Mouse (Mus musculus) adrenal gland, postnatal 10 days (tissue): ENCODE measurements at regions not wholly inside any gene's neighbourhood (a gene's known extent, or its start where the extent isn't known, plus 50 kb on each side); places are given as distances from the start of the nearest gene placed in this dataset.

ENCODE experiments used
- DNase-seq: peaks from one replicate; pipeline ENCODE4 v3.0.0; 2021; ENCODE audit warnings: mixed read lengths

- DNase-seq = no peak
Measured at GRCm38 (mm10) chr12:97918416-97918815, 340.8 kb downstream of the Galc start.

GRCm38 (mm10) chr12:97915026-97915425 lies 344.2 kb downstream of the Galc start:
- no peak for DNase-seq

DNA sequence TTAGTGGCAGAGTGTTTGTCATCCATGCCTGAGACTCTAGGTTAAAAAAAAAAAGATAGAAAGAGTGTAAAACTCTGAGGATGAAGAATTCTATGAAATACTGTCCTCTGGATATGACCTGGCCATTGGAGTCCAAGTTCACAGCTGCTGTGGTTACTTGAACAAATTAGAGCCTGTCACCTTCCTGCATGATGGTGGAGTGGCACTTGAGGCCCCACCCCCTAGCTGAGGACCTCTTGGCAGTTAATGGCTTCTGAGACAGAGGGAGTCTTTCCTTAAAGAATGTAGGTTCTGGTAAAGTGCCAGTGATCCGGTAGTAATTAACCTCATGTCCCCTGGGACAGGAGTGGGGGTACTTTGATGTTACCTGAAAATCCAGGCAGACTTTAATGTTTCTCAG lies 346.5 kb downstream of the Galc start:
- no peak for DNase-seq

DNA sequence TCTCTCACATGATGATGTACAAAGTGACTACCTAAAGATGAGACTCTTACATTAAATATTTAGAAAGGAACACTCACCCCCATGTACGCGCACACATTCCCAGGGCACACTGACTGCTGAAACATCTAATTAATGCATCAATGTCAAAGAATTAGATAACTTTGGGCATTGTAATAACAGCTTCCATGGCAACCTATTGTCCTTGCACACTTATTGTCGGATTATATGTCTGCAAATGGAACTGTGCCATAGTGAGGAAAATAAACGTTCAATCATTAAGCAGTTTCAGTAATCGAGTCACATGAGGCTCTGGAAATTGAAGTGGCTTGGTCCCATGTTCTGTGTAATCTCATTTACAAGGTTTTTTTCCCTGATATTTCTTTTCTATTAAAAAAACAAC lies 360.0 kb downstream of the Galc start:
- no peak for DNase-seq

DNA sequence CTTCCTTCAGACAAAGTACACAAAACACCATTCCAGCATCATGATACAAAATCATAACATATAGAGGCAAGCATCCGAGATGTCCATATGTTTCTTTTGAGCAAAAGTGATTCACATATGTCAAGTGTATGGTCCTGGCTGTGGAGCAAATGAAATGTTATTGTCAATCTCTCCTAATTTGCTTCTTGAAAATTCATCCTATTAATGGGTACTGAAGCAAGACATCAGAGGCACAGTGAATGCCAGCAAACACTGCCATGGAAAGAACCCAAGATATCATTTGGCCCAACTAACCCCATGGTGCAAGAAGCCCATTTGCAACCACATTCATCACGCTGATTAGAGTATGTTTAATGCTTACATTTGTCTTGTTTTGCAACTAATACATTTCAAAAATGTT lies 361.1 kb downstream of the Galc start:
- DNase-seq = no peak

DNA sequence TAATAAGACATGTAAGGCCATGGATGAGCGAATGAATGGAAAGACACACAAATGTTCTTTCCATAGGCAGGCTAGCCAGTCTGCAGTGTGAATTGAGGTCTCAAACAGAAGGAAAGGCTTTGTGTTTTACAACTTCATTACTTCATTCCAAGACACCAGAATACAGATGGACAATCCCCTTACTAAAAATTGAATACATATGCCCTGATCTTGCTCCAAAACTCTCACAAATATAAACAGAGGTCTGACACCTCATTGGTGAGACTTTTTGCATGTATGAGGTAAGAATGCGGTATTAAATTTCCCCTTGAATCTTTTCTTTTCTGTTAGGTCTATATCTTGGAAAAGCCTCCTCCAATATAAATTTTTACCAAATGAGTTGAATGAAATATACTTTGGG lies 363.3 kb downstream of the Galc start:
- DNase-seq = no peak

GRCm38 (mm10) chr12:97888801-97889455 lies 370.3 kb downstream of the Galc start:
- no peak for DNase-seq

DNA sequence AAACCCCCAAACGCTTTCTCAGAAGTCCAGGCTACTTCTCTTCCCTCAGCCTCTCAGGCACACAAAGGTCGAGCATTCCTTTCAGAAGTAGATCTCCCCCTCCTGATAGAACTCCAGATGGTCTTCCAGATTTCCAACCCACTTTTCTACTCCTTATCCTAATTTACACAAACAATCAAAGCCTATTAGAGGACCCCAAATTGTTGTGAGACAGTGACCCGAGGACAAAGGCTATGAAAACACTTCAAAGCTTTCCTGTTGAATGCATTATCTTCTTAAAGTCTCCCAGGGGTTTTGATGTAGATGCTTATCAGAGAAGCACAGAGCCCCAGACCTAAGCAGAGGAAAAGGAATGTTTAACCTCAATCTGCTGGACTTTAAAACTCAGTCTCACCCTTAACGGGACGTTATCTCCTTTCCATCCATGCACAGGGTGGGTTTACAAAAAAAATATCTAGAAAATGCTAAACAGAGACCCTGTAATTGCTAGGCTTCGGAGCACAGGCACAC lies 370.9 kb downstream of the Galc start:
- no peak for DNase-seq

GRCm38 (mm10) chr12:97882439-97882838 lies 376.8 kb downstream of the Galc start:
- DNase-seq = no peak

DNA sequence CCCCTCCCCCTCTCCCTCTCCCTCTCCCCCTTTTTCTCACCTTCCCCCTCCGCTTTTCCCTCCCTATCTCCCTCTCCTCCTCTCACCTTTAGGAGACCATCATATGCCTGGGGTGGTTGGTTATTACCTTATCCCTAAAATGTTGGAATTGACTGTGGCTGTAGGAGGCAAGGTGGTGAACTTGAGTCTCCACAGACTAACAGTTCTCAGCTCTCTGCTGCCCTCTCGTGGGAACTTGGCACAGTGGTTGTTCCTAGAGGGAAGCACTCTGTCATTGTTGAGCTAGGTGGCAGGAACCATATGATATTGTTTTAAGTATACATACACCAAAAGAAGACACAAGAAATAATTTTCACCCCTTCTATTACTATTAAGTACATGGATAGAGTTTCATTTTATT lies 386.9 kb downstream of the Galc start:
- peak; percentile 83 for DNase-seq

- no peak for DNase-seq
Measured at GRCm38 (mm10) chr12:97862921-97863320, 396.3 kb downstream of the Galc start.

- no peak for DNase-seq
Measured at GRCm38 (mm10) chr12:97836202-97836908, 422.9 kb downstream of the Galc start.

DNA sequence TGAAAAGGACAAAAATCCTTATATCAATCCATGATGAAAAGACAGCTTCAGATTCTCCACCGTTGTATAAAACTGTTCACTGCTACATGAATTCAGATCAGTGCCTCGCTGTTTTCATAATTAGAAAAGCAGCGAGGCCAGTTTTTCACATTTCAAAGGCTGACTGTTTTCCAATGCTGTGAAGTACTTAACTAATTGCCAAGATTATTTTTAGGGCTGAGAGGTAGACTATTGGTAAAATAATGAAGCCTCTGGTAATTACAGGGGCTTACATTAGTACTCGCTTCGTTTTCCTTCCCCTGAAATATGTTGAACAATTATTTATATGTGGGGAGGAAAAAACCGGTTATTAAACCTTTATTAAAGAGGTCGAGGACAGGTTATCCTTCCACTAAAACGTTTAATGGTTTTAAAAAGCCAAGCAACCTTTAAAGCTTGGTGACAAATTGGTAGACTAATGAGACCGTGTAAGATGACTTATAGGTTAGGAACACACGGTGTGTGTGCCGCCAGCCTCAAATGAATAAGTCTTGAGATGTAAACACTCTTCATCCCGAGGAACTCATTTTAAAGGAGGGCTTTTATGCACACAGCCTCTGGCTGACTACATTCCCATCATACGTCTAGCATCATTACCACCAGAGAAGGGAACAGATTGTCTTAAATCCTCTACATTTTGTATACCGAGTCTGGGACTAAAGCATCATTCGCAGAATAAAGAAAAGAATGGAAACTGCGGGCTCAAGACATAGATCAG lies 465.7 kb downstream of the Galc start:
- DNase-seq = no peak

DNA sequence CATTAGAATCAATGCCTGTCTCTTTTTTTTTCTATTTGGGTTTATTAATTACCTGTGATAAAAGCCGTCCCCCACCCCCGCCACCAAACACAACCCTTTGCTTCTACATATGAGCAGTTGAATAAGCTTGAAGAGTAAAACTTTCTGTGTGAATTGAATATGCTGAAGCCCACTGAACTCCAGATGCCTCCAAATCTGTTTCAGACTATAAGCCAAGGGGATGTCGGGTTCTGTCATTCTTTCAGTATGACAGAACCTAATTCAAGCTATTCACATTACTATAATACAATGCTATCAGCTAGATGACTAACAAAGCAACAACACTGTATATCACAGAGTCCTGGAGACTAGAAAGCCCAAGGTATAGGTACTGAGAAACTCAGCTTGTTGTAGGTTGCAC lies 475.8 kb downstream of the Galc start:
- no peak for DNase-seq

GRCm38 (mm10) chr12:97759116-97759515 lies 500.1 kb downstream of the Galc start:
- DNase-seq = no peak

DNA sequence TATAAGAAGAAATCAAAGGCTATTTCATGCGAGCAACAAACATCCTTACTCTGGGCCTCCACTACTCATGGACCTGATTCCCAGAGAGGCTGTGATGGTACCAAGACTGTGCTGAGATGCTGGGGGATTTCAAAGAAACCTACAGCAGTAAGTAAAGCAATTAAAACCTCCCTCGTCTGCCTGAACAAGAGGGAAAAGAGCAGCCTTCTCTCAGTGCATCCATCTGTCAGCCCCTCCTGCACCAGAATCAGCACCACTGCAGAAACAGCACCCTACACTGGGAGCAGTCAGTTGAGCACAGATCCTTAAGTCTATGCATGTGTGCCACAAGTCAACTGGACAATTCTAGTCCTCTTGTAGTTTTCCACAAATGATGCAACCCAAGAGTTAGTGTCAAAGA lies 500.6 kb downstream of the Galc start:
- no peak for DNase-seq

DNA sequence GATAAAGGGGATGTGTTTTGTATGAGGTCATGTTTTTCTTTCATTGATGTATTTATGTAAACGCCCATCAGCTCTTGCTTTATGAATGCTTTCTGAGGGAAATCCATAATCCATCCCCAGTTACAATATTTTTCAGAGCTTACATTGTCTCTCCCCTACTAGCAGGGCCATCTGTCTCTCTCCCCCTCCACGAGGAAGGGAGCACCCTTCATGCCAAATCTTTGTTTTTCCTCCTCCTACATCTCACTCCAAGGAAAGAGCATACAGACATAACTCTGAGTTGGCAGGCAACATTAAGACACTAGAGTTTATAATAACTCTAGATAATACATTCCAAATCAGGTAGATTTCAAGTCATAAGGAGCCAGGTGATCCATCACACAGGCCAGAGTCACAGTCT lies 509.1 kb downstream of the Galc start:
- DNase-seq = no peak

- DNase-seq = no peak
Measured at GRCm38 (mm10) chr12:97740927-97741326, 518.3 kb downstream of the Galc start.

DNA sequence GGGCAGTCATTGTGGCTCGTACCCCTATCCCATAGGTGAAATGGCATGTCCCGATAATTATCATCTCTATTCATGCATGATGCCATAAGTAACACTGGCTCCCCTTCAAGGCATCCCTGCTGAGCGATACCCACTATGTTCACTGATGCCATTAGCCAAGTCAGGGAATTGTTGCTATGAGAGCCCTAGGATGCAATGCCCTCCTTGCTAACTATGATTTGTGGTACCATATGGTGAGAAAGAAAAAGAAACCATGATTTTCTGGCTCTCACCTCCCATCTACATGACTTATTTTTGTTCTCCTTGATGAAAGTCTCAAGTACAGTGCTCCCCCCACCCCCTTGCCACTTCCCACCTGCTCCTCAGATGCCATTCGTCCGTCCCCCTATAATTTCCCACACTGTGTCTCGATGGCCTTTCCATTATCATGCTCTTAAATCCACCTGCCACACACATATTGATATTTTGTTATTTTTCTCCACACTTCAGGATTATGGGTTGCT lies 527.1 kb downstream of the Galc start:
- no peak for DNase-seq

- no peak for DNase-seq
Measured at GRCm38 (mm10) chr12:97720554-97720953, 538.7 kb downstream of the Galc start.

DNA sequence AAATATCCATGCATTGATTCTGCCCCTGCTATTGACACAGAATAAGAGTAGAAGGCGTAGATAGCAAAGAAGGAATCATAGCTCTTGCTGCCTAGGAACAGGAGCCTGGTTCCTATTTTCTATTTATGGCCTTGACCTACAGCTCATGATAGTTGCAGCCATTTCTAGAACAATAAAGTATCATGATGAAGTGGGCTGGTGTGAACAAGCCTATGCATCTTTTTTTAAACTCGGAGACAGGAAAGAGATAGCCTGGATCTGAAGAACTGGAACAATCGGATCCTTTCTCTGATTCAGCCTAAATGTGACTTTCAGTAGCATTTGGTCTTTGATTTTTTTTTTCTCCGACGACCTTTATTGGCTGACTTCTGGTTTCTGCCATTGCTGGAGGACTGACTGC lies 541.4 kb downstream of the Galc start:
- DNase-seq = no peak
